Mouse (Mus musculus) gastrocnemius, adult 2 months (tissue): ENCODE results near the gene Med16. TPM values are rescaled to one million over a fixed set of nuclear protein-coding genes. Genes with fewer than 3 reads are reported as not detected.

Experiments
- DNase-seq: peaks from one replicate; pipeline ENCODE4 v3.0.0; 2022
- H3K27ac ChIP-seq: fragments of 200-600 bp; 2 replicates; pipeline ENCODE4 v1.8.1; 2022; ENCODE audit warnings: mild to moderate bottlenecking
- H3K4me3 ChIP-seq: fragments of 200-600 bp; 2 replicates; pipeline ENCODE4 v1.8.1; 2022; ENCODE audit warnings: mild to moderate bottlenecking, moderate library complexity
- CTCF ChIP-seq: fragments of 200-600 bp; IDR thresholded peaks from 2 replicates; pipeline ENCODE4 v1.8.1; 2022; ENCODE audit warnings: antibody characterized with exemption, mild to moderate bottlenecking, moderate library complexity
- intact Hi-C: fragments of 180-260 bp; cut with DNase I; formaldehyde crosslinking; loops from one replicate; pipeline ENCODE4 v1.15.1; 2025
- total RNA-seq, 2 experiments: library from RNA; stranded (reverse); gene quantifications; 2 replicates each; pipeline ENCODE4 v1.2.3; 2021

The Med16 gene
- total RNA-seq, 2 experiments from 2014 or later, result 32.6 to 37.2 TPM

- intact Hi-C loops, result no loop called here
- DNase-seq, result no peak
Observed at GRCm38 (mm10) chr10:79929967-79930825, 21.5 kb upstream of the Med16 start.

GRCm38 (mm10) chr10:79928907-79929701 lies 20.4 kb upstream of the Med16 start:
- Histone ChIP-seq H3K4me3 (peak overlapping the region; percentile 11; the same call in 1 of the 2 replicates), H3K27ac (no peak overlapping the region)
- intact Hi-C loops, result no loop called here

More at GRCm38 (mm10) chr10:79929967-79930825, 21.5 kb upstream of the Med16 start:
- Histone ChIP-seq H3K4me3 (no peak overlapping the region), H3K27ac (no peak overlapping the region)
- no peak for TF ChIP-seq CTCF

GRCm38 (mm10) chr10:79928030-79928694 lies 19.4 kb upstream of the Med16 start:
- Histone ChIP-seq H3K27ac (peak overlapping the region; percentile 94), H3K4me3 (peak overlapping the region; percentile 91)
- DNase-seq, result peak; percentile 34
- intact Hi-C loops, result no loop called here
- TF ChIP-seq CTCF, result no peak

More at GRCm38 (mm10) chr10:79928907-79929701, 20.4 kb upstream of the Med16 start:
- TF ChIP-seq CTCF, result no peak
- DNase-seq, result no peak

- TF ChIP-seq CTCF, result peak; percentile 29
- H3K27ac ChIP-seq, result peak overlapping the region; percentile 94
- intact Hi-C loops, result no loop called here
Observed at GRCm38 (mm10) chr10:79927324-79928029, 18.8 kb upstream of the Med16 start.

GRCm38 (mm10) chr10:79926491-79927323 lies 18.0 kb upstream of the Med16 start, which contains the start of gene Arid3a:
Gene Arid3a (plus strand): TSS chr10:79927043.
- DNase-seq, result peak; percentile 91
- TF ChIP-seq CTCF, result no peak
- intact Hi-C loops, result no loop called here
- H3K27ac ChIP-seq, result peak within 1 kb of the TSS; percentile 94
- peak within 1 kb of the TSS; percentile 91 for H3K4me3 ChIP-seq

More at GRCm38 (mm10) chr10:79927324-79928029, 18.8 kb upstream of the Med16 start:
- peak overlapping the region; percentile 91 for H3K4me3 ChIP-seq
- DNase-seq, result peak; percentile 65

GRCm38 (mm10) chr10:79925785-79926490 lies 17.2 kb upstream of the Med16 start:
- intact Hi-C loops, result loop anchor here (1.0 to 2.0 kb wide), 4 partner anchors 32 to 92 kb away; no protein-coding TSS in a partner anchor
- no peak for TF ChIP-seq CTCF
- Histone ChIP-seq H3K27ac (peak overlapping the region; percentile 94), H3K4me3 (peak overlapping the region; percentile 91)
- DNase-seq, result no peak

GRCm38 (mm10) chr10:79924998-79925784 lies 16.5 kb upstream of the Med16 start:
- peak overlapping the region; percentile 94; the same call in 1 of the 2 replicates for H3K27ac ChIP-seq
- no peak; the same call in 1 of the 2 replicates for TF ChIP-seq CTCF
- intact Hi-C loops, result loop anchor here (1.0 to 2.0 kb wide), 4 partner anchors 32 to 91 kb away; no protein-coding TSS in a partner anchor
- H3K4me3 ChIP-seq, result no peak overlapping the region; the same call in 1 of the 2 replicates
- peak; percentile 90 for DNase-seq

- no peak for DNase-seq
- Histone ChIP-seq H3K4me3 (peak overlapping the region; percentile 50), H3K27ac (no peak overlapping the region)
- no peak for TF ChIP-seq CTCF
- intact Hi-C loops, result no loop called here
Observed at GRCm38 (mm10) chr10:79921572-79921971, 12.8 kb upstream of the Med16 start.

GRCm38 (mm10) chr10:79920958-79921535 lies 12.3 kb upstream of the Med16 start, which contains the start of gene R3hdm4:
Gene R3hdm4 (minus strand): TSS chr10:79921208.
- no peak for DNase-seq
- intact Hi-C loops, result no loop called here

More at GRCm38 (mm10) chr10:79920958-79921535, 12.3 kb upstream of the Med16 start, which contains the start of gene R3hdm4:
- Histone ChIP-seq H3K27ac (no peak within 1 kb of the TSS), H3K4me3 (peak within 1 kb of the TSS; percentile 50)
- no peak for TF ChIP-seq CTCF
